Mouse (Mus musculus) C2C12 (cell line): ENCODE measurements around the gene G6pc. TPM values are rescaled to one million over a fixed set of nuclear protein-coding genes. Genes with fewer than 3 reads are reported as not detected.
"Not testable (repeated sequence)": the region's sequence is repeated elsewhere in the genome, so short reads cannot be mapped to it uniquely, and the experiment has no call there.

Source experiments
- H3K27me3 ChIP-seq: one replicate; pipeline ENCODE4 v1.6.1; 2011; ENCODE audit not compliant: control insufficient read depth, insufficient read depth, insufficient read length
- H3K36me3 ChIP-seq: one replicate; pipeline ENCODE4 v1.6.1; 2011; ENCODE audit not compliant: control insufficient read depth, insufficient read depth
- H3K4me3 ChIP-seq: one replicate; pipeline ENCODE4 v1.5.1; 2011; ENCODE audit warnings: mild to moderate bottlenecking, control low read depth; ENCODE audit not compliant: poor library complexity, insufficient read depth, severe bottlenecking
- H3K79me2 ChIP-seq: one replicate; pipeline ENCODE4 v1.6.1; 2011; ENCODE audit not compliant: control insufficient read depth, insufficient read depth
- H3K79me3 ChIP-seq: one replicate; pipeline ENCODE4 v1.6.1; 2011; ENCODE audit warnings: low read depth, control low read depth
- H3ac ChIP-seq: one replicate; pipeline ENCODE3; 2011; ENCODE audit warnings: low read depth; ENCODE audit not compliant: control insufficient read depth, insufficient read length
- CEBPB ChIP-seq: IDR thresholded peaks from one replicate; pipeline ENCODE4 v1.6.1; 2011; ENCODE audit warnings: low read depth, mild to moderate bottlenecking, control low read depth, moderate library complexity
- CTCF ChIP-seq: IDR thresholded peaks from one replicate; pipeline ENCODE4 v1.5.1; 2011; ENCODE audit not compliant: control insufficient read depth, insufficient read depth, insufficient read length
- FOSL1 ChIP-seq: IDR thresholded peaks from one replicate; pipeline ENCODE4 v1.8.0; 2011; ENCODE audit warnings: mild to moderate bottlenecking, low read length; ENCODE audit not compliant: poor library complexity, insufficient read depth, severe bottlenecking
- MAX ChIP-seq: IDR thresholded peaks from one replicate; pipeline ENCODE4 v1.6.1; 2011; ENCODE audit warnings: mild to moderate bottlenecking, control low read depth
- MYOD1 ChIP-seq: IDR thresholded peaks from one replicate; pipeline ENCODE4 v1.6.1; 2011; ENCODE audit warnings: low read depth; ENCODE audit not compliant: control insufficient read depth, insufficient read length
- MYOG ChIP-seq: IDR thresholded peaks from one replicate; pipeline ENCODE4 v1.6.1; 2011; ENCODE audit not compliant: control insufficient read depth, insufficient read length; ENCODE audit errors: extremely low read depth
- USF1 ChIP-seq: IDR thresholded peaks from one replicate; pipeline ENCODE4 v1.6.1; 2011; ENCODE audit warnings: low read depth, mild to moderate bottlenecking, control low read depth, moderate library complexity
- long read RNA-seq, 2 experiments: library from polyadenylated mRNA; unstranded; transcript quantifications; one replicate each; pipeline ENCODE4 v2.0.0; 2019 to 2020
- polyA plus RNA-seq: library from polyadenylated mRNA; unstranded; fragments of >200 nt; fragmentation: generic; extraction: Trizol; gene quantifications from one replicate; pipeline ENCODE4 v1.2.1, GENCODE M21; 2012; ENCODE audit warnings: missing spikeins

The G6pc gene
- polyA plus RNA-seq: not detected
- long read RNA-seq, experiment 1: 0 reads
- long read RNA-seq, experiment 2: 0 reads

- Histone ChIP-seq H3K4me3 (no peak within 1 kb of the TSS), H3K27me3 (peaks cover 21% of the 10 kb centered on the region), H3K79me2 (no peaks in the 10 kb centered on the region), H3K79me3 (no peaks in the 10 kb centered on the region), H3ac (no peak within 1 kb of the TSS), H3K36me3 (no peaks in the 10 kb centered on the region)
- TF ChIP-seq MYOG (no peak), CTCF (no peak), MYOD1 (no peak), FOSL1 (no peak), CEBPB (no peak), USF1 (no peak), MAX (no peak)
These were observed at the start of gene G6pc for GRCm38 (mm10) chr11:101367326-101367935. Gene G6pc, plus strand, starts transcription at chr11:101367561.

DNA sequence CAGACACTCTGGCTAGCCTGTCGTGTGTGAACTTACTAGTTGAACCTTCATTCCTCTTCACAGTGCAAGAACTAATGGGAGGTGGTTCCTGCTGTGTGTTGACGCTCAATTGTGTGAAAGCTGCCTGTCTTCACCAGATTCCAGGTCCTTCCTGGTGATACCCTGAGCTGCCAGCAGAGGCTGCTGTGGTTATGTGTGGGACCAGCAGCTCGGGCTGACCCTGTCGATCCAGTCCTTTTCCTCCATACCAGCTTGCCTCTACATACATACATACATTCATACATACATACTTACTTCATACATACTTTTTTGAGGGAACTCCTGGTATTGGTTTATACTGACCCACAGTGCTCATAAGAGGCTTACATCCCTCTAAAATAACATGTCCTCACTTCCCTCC, 43.8 kb upstream of the G6pc start:
- Histone ChIP-seq H3ac (no peak overlapping the region), H3K27me3 (no peaks in the 10 kb centered on the region), H3K79me3 (peaks cover 5% of the 10 kb centered on the region), H3K79me2 (peaks cover 22% of the 10 kb centered on the region), H3K36me3 (peaks cover 65% of the 10 kb centered on the region), H3K4me3 (no peak overlapping the region)
- TF ChIP-seq MAX (no peak), CTCF (peak; percentile 77)

DNA sequence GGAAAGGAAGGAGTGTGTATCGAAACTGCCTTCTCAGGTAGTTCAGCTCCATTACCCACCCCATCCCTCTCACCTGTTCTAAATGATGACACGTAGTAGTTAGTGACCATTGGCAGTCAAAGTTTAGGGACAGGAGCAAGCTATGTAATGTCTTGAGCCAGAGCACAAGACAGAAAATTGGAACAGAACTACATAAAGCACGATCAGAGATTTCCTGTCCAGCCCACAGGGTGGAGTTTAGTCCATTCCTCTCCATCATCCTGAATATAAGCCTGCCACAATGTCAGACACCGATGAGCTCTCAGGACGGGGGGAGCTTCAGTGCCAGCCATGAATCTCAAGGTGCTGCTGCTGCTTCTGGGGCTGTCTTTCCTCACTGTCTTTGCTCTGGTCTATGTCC, 42.6 kb upstream of the G6pc start, which contains the start of gene Aoc2:
TSS of gene Aoc2 (plus strand) at position 301 of the 400 bp plus-strand sequence.
- no peaks in the 10 kb centered on the region for H3K27me3 ChIP-seq
- no peaks in the 10 kb centered on the region for H3K79me3 ChIP-seq
- peaks cover 54% of the 10 kb centered on the region for H3K36me3 ChIP-seq
- peaks cover 10% of the 10 kb centered on the region for H3K79me2 ChIP-seq
- TF ChIP-seq MYOD1 (no peak), CEBPB (no peak)
- H3ac ChIP-seq: no peak within 1 kb of the TSS
- no peak within 1 kb of the TSS for H3K4me3 ChIP-seq

- H3K36me3 ChIP-seq: peaks cover 50% of the 10 kb centered on the region
- not testable (repeated sequence) for H3K79me2 ChIP-seq, H3K4me3 ChIP-seq, H3ac ChIP-seq, H3K79me3 ChIP-seq, H3K27me3 ChIP-seq
These were observed 42.2 kb upstream of the G6pc start for GRCm38 (mm10) chr11:101325201-101325600.

- peaks cover 40% of the 10 kb centered on the region for H3K36me3 ChIP-seq
- no peak overlapping the region for H3ac ChIP-seq
- no peaks in the 10 kb centered on the region for H3K79me2 ChIP-seq
These were observed 41.2 kb upstream of the G6pc start for GRCm38 (mm10) chr11:101326147-101326546.

DNA sequence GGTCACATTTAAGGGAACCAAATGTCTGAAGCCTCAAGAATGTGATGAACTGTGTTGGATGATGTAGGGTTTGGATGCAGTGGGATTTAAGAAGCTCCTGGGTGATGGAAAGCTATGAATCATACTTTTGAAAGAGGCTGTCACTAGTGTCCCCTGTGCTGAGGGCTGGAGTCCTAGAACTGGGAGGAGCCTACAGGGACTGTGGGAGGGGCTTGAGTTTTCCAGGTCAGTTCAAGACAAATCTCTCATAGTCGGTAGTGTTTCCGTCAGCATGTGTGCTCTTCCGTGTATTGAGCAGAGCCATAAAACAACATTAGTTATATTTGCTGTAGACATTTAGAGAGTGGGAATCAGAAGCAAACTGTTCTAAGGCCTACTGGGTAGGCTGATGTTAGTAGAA, 40.0 kb upstream of the G6pc start:
- Histone ChIP-seq H3ac (no peak overlapping the region), H3K79me3 (no peaks in the 10 kb centered on the region), H3K4me3 (no peak overlapping the region), H3K27me3 (no peaks in the 10 kb centered on the region), H3K79me2 (no peaks in the 10 kb centered on the region), H3K36me3 (peaks cover 28% of the 10 kb centered on the region)
- TF ChIP-seq CEBPB (no peak), MYOG (no peak)

More at GRCm38 (mm10) chr11:101326147-101326546, 41.2 kb upstream of the G6pc start:
- H3K27me3 ChIP-seq: no peaks in the 10 kb centered on the region
- no peak for TF ChIP-seq MAX
- TF ChIP-seq CEBPB: no peak
- no peak overlapping the region for H3K4me3 ChIP-seq
- H3K79me3 ChIP-seq: no peaks in the 10 kb centered on the region

DNA sequence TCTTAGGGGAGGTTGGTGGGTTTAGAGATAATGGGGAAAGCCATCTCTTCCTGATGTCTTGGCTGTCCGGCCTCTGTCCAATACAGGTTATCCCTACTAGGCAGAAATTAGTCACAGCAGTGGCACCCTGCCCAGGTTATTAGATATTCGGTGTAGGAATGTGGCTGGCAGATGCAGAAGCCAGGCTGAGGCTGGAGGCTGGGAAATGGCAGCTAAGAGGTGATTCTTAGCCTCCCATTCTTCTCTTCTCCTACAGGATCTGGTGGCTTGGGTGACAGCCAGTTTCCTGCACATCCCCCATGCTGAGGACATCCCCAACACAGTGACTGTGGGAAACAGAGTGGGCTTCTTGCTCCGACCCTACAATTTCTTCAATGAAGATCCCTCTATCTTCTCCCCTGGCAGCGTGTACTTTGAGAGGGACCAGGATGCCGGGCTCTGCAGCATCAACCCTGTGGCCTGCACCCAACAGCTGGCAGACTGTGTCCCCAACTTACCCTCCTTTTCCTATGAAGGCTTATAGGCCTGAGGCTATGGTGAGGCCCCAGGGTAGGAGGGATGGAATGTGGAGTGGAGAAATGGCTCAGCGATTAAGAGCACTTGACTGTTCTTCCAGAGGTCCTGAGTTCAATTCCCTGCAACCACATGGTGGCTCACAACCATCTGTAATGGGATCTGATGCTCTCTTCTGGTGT, 38.3 kb upstream of the G6pc start:
- Histone ChIP-seq H3ac (no peak overlapping the region), H3K4me3 (no peak overlapping the region), H3K79me3 (no peaks in the 10 kb centered on the region), H3K27me3 (no peaks in the 10 kb centered on the region), H3K79me2 (no peaks in the 10 kb centered on the region), H3K36me3 (peaks cover 11% of the 10 kb centered on the region)
- TF ChIP-seq MYOD1 (no peak), FOSL1 (no peak), CTCF (no peak), CEBPB (no peak), MAX (no peak), USF1 (no peak), MYOG (no peak)
